Mouse (Mus musculus): ENCODE measurements around the gene Cd55.

- no peak for TF ChIP-seq GATA1 (IDR thresholded peaks at IDR 0.05; ENCODE audit: low read length)
- TF ChIP-seq TAL1 (IDR thresholded peaks at IDR 0.05; ENCODE audit: low read length) = no peak
Observed at GRCm38 (mm10) chr1:130499962-130500361, 37.4 kb upstream of the Cd55 start.
